Mouse (Mus musculus) macrophage (primary cell): Measurements from ENCODE around the gene Thbs4. TPM values are rescaled to one million over a fixed set of nuclear protein-coding genes. Genes with fewer than 3 reads are reported as not detected.

ENCODE experiments used
- H3K27ac ChIP-seq: fragments of 350-480 bp; formaldehyde crosslinking; 2 replicates; pipeline ENCODE4 v1.9.0; 2021
- H3K36me3 ChIP-seq: fragments of 350-480 bp; formaldehyde crosslinking; 2 replicates; pipeline ENCODE4 v1.9.0; 2021; ENCODE audit errors: inconsistent target
- H3K4me3 ChIP-seq: fragments of 350-480 bp; formaldehyde crosslinking; 2 replicates; pipeline ENCODE4 v1.9.0; 2021; ENCODE audit errors: inconsistent target
- H3K79me2 ChIP-seq: fragments of 350-480 bp; formaldehyde crosslinking; 2 replicates; pipeline ENCODE4 v1.9.0; 2021; ENCODE audit errors: inconsistent target
- WGBS: methylation state at CpG from one replicate; pipeline ENCODE4 v1.1.7; 2026; ENCODE audit warnings: inconsistent platforms; ENCODE audit not compliant: missing documents; 5-methylcytosine and 5-hydroxymethylcytosine counted together
- polyA plus RNA-seq: library from polyadenylated mRNA; stranded (reverse); fragments of 250-400 nt; gene quantifications from 3 replicates; pipeline ENCODE4 v1.2.4, GENCODE M21; 2018; ENCODE audit warnings: inconsistent platforms

The Thbs4 gene
- polyA plus RNA-seq, 1 experiment from 2014 or later = not detected

DNA sequence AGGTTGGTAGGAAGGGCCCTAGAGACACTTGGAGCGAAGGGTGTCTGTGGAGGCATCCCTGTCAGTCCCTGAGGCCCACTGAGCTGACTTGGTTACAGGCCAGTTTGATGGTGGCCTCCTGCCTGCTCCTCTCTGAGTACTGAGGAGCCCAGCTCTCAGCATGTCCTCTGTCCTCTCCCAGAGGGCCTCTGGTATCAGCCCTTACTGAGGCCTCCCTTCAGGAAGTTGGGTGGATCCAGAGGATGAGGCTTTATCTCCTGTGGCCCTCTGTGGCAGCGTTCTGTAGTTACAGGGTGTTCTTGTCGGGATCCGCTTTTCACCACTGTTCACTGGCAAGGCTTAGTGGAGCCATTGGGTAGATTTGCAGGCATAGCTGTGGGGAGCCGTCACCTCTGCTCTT is 51.3 kb downstream of the Thbs4 start:
- H3K36me3 ChIP-seq = no peaks in the 10 kb centered on the region
- H3K4me3 ChIP-seq = no peak overlapping the region
- no peaks in the 10 kb centered on the region for H3K79me2 ChIP-seq
- H3K27ac ChIP-seq = no peak overlapping the region
- WGBS = 87% methylated on average over 5 of the region's 5 CpGs

DNA sequence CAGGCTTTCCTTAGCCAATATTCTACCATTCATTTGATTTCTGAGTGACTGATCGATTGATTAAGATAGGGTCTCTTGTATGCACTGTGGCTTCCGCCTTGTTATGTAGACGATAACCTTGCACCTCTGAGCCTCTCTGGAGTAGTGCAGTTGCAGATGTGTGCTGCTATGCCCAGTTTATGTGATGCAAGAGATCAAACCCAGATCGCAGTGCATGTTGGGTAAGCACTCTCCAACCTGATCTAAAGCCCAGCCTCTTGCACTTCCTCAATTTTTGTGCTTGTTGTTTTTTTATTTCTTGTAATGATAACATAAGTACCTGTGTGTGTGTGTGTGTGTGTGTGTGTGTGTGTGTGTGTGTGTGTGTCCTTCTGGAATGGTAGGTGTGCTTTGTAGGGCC is 51.7 kb downstream of the Thbs4 start:
- H3K36me3 ChIP-seq = no peaks in the 10 kb centered on the region
- no peak overlapping the region for H3K4me3 ChIP-seq
- H3K27ac ChIP-seq = no peak overlapping the region
- H3K79me2 ChIP-seq = no peaks in the 10 kb centered on the region
- 52% methylated on average over 4 of the region's 4 CpGs for WGBS

DNA sequence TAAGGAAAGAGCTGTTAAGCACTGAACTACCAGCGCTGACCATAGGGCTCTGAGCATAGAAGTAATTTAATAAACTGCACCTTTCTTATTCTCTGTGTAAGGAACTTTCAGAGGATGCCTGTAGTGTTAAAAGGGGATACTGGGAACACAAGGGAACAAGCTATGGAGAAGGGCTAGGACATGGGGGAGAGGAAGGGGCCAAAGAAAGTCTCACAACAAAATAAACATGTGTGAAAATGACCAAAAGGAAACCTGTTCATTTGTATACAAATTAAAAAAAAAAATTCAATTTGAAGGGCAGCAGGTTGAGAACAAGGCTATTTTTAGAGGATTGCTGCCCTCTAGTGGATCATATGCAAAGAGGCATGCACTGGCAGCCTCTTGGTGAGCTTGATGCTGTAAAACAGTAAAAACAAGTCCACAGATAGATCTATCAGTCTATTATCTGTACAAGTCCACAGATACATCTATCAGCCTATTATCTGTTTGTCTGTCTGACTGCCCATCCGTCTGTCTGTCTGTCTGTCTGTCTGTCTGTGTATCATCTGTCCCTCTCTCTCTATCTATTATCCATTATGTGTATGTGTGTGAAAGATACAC is 53.8 kb downstream of the Thbs4 start:
- Histone ChIP-seq H3K4me3 (no peak overlapping the region), H3K79me2 (no peaks in the 10 kb centered on the region), H3K36me3 (no peaks in the 10 kb centered on the region), H3K27ac (no peak overlapping the region)
- 14% methylated on average over 2 of the region's 2 CpGs for WGBS

DNA sequence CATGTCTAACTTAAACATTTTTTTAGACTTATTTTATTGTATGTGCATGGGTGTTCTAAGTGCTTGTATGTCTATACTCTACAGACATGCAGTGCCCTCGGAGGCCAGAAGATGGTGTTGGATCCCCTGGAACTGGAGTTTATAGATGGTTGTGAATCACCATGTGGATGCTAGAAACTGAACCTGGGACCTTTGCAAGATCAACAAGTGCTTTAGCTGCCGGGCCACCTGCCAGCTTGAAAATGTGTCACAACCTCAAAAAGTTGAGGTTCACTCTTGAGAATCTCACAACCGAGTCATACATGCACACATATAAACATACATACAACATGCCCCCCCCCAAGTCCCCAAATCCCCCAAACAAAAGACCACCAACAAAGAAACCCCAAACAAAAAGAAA is 54.8 kb downstream of the Thbs4 start:
- 96% methylated on average over 3 of the region's 3 CpGs for WGBS
- Histone ChIP-seq H3K4me3 (no peak overlapping the region), H3K79me2 (no peaks in the 10 kb centered on the region), H3K36me3 (no peaks in the 10 kb centered on the region), H3K27ac (no peak overlapping the region)

DNA sequence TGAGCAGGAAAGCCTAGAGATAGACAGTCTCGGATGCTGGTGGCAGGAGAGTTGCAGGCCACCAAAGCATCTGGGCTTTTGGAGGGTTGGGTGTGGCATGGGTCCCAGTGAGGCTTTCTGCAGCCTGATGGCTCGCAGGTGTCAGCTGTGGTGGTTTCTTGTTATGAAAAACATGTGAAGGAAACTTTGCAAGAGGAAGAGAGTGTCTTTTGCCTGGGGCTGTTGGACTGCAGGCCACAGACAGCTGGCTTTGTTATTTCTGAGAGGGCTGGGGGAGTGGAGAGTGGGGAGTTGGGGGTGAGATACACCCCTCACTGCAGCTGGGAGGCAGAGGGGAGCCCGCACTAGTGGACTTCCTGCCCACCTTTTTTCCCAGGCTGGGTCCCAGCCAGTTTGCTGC is 55.8 kb downstream of the Thbs4 start:
- WGBS = 67% methylated on average over 3 of the region's 3 CpGs
- no peak overlapping the region for H3K4me3 ChIP-seq
- no peaks in the 10 kb centered on the region for H3K79me2 ChIP-seq
- H3K27ac ChIP-seq = no peak overlapping the region
- no peaks in the 10 kb centered on the region for H3K36me3 ChIP-seq

DNA sequence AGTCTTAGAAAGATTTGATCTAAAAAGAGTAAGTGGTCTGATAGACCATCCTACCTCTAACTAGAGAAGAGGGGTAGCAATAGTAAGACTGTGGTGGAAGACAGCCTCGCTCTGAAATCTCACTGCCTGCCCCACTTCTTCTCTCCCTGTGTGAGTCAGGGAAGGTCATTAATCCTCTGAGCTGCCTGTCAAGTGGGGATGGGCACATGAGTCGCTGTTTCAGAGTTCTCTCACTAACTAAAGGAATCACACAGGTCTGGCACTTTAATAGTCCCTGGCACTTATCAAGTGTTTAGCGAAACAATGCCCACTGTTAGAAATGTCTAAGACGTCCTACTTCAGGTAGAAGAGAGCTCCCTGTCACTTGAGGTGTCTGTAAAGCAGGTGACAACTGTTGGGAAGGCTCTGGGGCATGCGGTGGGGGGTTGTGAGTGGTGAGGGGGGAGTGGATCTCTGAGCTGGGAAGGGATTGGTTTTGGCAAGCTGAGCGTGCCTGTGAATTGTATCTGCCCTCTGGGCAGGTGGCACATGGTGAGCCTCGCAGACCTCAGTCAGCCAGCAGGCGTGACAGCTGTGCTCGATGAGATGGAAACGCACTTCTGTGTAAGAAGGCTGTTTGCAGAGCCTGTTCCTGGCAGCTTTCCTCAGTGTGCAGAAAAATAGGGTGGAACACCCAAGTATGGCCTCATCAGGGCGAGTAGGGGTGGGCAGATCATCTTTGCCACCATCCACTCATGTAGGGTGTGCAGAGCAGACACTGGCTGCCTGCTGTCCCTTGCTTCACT is 57.9 kb downstream of the Thbs4 start:
- H3K27ac ChIP-seq = no peak overlapping the region
- H3K4me3 ChIP-seq = no peak overlapping the region
- no peaks in the 10 kb centered on the region for H3K36me3 ChIP-seq
- no peaks in the 10 kb centered on the region for H3K79me2 ChIP-seq
- WGBS = 82% methylated on average over 11 of the region's 11 CpGs

DNA sequence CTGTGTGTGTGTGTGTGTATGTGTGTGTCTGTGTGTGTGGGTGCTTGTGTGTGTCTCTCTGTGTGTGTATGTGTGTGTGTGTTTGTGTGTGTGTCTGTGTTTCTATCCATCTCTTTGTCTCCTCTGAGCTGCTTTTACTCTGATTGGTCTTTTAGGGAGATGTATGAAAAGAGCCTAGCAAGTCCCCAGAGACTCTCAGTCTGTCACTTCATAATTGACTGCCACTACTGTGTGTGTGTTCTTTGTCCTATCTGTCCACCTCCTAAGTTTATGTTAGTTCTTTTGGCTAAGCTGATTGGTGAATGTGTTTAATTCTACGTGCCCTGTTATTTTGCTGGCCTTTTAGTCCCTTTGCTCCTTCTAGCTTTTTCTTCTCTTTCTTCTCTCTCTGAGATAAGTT is 58.9 kb downstream of the Thbs4 start:
- Histone ChIP-seq H3K79me2 (no peaks in the 10 kb centered on the region), H3K36me3 (no peaks in the 10 kb centered on the region), H3K27ac (no peak overlapping the region), H3K4me3 (no peak overlapping the region)
- 100% methylated on average over 1 of the region's 1 CpGs for WGBS

DNA sequence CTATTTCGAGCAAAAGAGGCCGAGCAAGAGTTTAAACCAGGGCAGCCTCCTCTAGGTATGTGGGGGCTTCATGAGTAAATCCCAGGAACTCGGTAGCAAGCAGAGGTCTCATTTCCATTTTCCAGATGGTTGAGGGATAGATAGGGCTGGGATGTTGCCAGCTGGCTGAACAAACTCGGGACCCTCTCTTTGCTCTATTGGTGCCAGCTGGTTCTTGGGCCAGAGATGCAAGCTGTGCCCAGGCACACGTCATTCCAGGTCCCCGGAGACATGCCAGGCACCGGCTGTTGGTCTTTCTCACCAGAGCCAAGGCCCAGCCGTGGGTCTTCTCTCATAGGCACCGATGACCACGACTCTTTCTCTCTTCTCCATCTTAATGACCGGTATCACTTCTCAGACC is 60.9 kb downstream of the Thbs4 start:
- 94% methylated on average over 11 of the region's 11 CpGs for WGBS

DNA sequence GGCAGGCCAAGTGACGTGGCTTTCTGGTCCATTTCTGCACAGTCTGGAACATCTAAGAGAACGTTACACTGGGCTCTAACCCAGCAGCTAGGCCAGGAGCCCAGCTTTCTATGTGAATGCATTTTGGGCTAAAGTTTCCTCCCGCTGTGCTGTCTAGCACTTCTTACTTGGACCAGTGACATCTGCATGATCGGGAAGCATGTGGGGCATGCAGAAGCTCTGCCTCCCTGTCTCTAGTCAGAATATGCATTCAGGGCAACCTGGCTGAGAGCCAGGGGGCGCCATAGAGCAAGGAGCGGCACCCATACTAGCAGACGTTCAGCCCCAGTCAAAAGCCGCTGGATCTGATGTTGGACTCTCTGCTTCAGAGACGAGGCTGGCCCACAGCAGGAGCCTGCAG is 61.4 kb downstream of the Thbs4 start:
- Histone ChIP-seq H3K79me2 (no peaks in the 10 kb centered on the region), H3K27ac (no peak overlapping the region), H3K4me3 (no peak overlapping the region), H3K36me3 (no peaks in the 10 kb centered on the region)
- WGBS = 42% methylated on average over 9 of the region's 9 CpGs

More for the DNA sequence above, 60.9 kb downstream of the Thbs4 start:
- Histone ChIP-seq H3K79me2 (no peaks in the 10 kb centered on the region), H3K4me3 (no peak overlapping the region), H3K27ac (no peak overlapping the region), H3K36me3 (no peaks in the 10 kb centered on the region)

DNA sequence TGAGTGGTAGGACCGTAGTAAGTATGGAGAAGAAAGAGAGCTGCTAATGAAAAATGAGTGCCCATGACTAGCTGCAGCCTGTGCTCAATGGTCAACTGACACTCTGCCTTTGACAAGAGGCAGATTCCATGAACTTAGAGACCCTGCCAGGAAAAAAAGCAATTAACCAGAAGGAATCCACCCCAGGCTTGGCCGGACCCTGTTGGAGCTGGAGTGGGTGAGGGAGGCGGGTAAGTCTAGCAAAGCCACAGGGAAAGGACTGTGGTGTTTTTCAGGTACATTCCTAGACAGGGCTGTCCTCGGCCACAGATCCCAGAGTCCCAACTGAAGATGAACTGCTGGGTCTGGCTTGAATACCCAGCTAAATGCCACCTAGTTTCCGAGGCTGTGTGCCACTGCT is 61.8 kb downstream of the Thbs4 start:
- Histone ChIP-seq H3K79me2 (no peaks in the 10 kb centered on the region), H3K36me3 (no peaks in the 10 kb centered on the region), H3K4me3 (no peak overlapping the region), H3K27ac (no peak overlapping the region)
- WGBS = 95% methylated on average over 5 of the region's 5 CpGs

DNA sequence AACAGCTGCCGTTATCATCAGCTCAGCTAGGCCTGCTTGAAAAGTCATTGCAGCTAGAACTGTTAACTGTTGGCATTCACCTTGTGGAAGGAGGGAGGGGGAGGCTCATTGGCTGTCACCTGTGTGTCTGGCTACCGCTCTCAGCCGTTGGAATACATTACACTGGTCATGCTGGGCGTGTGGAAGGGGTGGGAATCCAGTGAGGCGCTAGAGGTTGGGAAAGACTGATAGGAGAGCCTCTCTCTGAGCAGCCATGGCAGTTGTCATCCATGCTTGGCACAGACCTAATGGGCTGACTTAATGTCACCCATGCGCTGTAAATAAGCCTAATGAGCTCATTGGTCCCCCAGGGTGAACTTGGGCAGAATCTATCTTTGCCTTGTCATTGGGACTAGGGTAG is 62.8 kb downstream of the Thbs4 start:
- 93% methylated on average over 6 of the region's 6 CpGs for WGBS

DNA sequence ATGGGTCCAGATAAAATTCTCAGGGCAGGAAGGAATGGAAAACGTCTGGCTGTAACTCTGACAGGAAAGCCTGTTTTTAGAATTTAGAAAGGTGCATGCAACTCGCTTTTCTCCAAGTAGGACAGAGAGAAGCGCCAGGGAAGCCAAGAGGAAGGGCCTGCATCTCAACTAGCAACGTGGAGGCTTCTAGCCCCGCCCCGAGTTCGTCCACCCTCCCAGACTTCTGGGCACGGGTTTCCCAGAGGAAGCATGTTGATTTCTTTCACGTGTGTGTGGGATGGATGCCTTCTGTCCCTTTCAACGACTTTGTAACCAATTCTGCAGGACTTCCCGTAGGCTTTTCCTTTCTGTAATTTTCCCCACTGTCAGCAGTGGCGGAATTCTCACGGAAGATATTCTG is 64.8 kb downstream of the Thbs4 start:
- Histone ChIP-seq H3K79me2 (no peaks in the 10 kb centered on the region), H3K27ac (no peak overlapping the region), H3K4me3 (no peak overlapping the region), H3K36me3 (no peaks in the 10 kb centered on the region)
- 73% methylated on average over 12 of the region's 13 CpGs for WGBS

More for the DNA sequence above, 62.8 kb downstream of the Thbs4 start:
- no peaks in the 10 kb centered on the region for H3K79me2 ChIP-seq
- H3K27ac ChIP-seq = no peak overlapping the region
- H3K36me3 ChIP-seq = no peaks in the 10 kb centered on the region
- no peak overlapping the region for H3K4me3 ChIP-seq

DNA sequence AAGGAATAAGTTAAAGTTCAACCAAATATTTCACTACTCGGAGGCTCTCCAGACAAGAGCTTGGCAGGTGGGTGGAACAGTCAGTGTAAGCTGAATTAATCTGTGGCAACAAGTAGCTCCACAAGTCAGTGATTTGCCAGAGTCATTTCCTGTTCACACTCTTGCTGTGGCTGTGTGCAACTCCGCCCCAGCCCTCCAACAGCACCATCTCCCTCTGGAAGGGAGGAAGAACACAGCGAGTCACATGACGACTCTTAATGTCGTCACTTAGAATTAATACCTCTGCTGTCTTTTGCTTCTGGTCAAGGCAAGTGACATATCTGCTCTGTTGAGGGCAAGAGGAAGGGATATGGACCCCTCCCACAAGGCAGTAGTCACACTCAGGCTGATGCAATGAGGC is 72.2 kb downstream of the Thbs4 start:
- H3K4me3 ChIP-seq = no peak overlapping the region
- H3K27ac ChIP-seq = no peak overlapping the region
- WGBS = 35% methylated on average over 5 of the region's 5 CpGs
- H3K36me3 ChIP-seq = no peaks in the 10 kb centered on the region
- no peaks in the 10 kb centered on the region for H3K79me2 ChIP-seq

DNA sequence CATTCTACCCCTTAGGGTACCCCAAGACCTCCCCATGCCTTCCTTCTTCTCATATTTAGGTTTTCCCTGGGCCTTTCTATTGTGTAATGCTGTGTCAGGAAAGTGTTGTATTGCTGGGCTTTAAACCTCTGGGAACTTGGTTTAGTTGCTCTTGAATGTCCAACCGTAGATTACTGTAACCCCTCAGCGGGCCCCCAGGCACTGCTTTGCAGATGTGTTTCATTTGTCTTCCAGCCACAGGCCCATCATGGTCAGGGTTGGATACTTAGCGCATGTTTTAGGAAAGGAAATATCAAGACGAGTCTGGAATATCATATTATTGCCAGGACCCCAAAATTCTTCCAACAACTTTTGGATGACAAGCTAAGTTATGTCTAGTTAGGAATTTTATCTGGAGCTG is 73.6 kb downstream of the Thbs4 start:
- no peak overlapping the region for H3K4me3 ChIP-seq
- no peaks in the 10 kb centered on the region for H3K79me2 ChIP-seq
- WGBS = 88% methylated on average over 4 of the region's 4 CpGs
- no peaks in the 10 kb centered on the region for H3K36me3 ChIP-seq
- no peak overlapping the region for H3K27ac ChIP-seq

DNA sequence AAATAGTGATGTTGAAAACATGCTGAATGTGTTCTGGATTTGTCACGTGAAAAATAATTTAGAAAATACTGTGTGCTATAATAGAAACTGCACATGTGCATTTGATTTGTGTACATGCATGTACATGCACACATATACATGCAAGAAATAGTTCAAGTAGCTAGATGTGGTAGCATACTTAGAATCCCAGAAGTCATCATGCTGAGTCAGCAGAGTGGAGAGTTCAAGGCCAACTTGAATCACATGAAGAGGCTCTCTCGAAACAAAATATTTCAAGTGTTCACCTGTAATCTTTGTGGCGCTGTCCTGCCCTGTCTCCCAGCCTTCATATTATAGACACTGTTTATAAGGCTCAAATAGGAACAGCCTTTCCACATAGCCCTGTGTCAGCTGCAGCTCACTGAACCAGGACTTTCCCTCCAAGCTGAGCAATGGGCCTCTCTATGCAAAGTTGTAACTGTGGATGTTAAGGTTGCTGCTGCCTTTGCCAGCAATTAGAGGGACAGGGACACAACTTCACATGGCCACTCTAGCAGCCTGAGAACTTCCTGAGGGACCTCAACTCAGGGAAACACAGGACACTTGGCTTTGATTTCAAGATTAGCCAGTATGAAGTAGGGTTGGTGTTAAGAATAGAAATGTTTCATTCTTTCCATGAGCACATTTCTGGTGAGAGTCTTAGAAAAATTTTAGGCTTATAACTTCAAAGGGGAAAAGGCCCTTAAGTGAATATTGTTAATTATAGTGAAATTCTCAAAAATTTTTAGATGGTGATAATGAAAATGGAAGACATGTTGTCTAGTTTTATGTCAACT is 76.6 kb downstream of the Thbs4 start:
- WGBS = 100% methylated on average over 3 of the region's 3 CpGs
- H3K4me3 ChIP-seq = no peak overlapping the region

More for the DNA sequence above, 76.6 kb downstream of the Thbs4 start:
- H3K36me3 ChIP-seq = no peaks in the 10 kb centered on the region
- no peaks in the 10 kb centered on the region for H3K79me2 ChIP-seq
- no peak overlapping the region for H3K27ac ChIP-seq
